Mouse (Mus musculus) embryonic facial prominence, embryonic 14.5 days (tissue): ENCODE results near the gene Tent5d. TPM values are rescaled to one million over a fixed set of nuclear protein-coding genes. Genes with fewer than 3 reads are reported as not detected.

Experiments
- ATAC-seq: fragments of 200-750 bp; cut with Nextera tagmentation; 2 replicates; pipeline ENCODE4 v1.8.0; 2017; ENCODE audit warnings: low read depth, moderate number of reproducible peaks, moderate TSS enrichment
- DNase-seq: peaks from one replicate; pipeline ENCODE4 v3.0.0-alpha.2; 2015; ENCODE audit warnings: low spot score
- H3K27ac ChIP-seq: fragments of 300-500 bp; sonication (generic); replicated peaks from 2 replicates; pipeline ENCODE4 v1.5.1; 2014; ENCODE audit warnings: low read depth, mild to moderate bottlenecking, low read length, moderate library complexity
- H3K27me3 ChIP-seq: fragments of 300-500 bp; sonication (generic); replicated peaks from 2 replicates; pipeline ENCODE4 v1.6.1; 2014; ENCODE audit warnings: low read length; ENCODE audit not compliant: control insufficient read depth, insufficient read depth
- H3K36me3 ChIP-seq: fragments of 300-500 bp; sonication (generic); 2 replicates; pipeline ENCODE4 v1.6.1; 2014; ENCODE audit warnings: low read length, mixed read lengths; ENCODE audit not compliant: control insufficient read depth, insufficient read depth
- H3K4me1 ChIP-seq: fragments of 300-500 bp; sonication (generic); 2 replicates; pipeline ENCODE4 v1.6.1; 2014; ENCODE audit warnings: antibody characterized with exemption, low read length; ENCODE audit not compliant: control insufficient read depth, insufficient read depth
- H3K4me2 ChIP-seq: fragments of 300-500 bp; sonication (generic); 2 replicates; pipeline ENCODE4 v1.6.1; 2014; ENCODE audit warnings: low read depth, mild to moderate bottlenecking, low read length, moderate library complexity, mixed read lengths
- H3K4me3 ChIP-seq: fragments of 300-500 bp; sonication (generic); 2 replicates; pipeline ENCODE4 v1.5.1; 2014; ENCODE audit warnings: low read depth, mild to moderate bottlenecking, low read length
- H3K9ac ChIP-seq: fragments of 300-500 bp; sonication (generic); 2 replicates; pipeline ENCODE4 v1.6.1; 2014; ENCODE audit warnings: low read depth, mild to moderate bottlenecking, low read length, moderate library complexity, mixed read lengths
- H3K9me3 ChIP-seq: fragments of 300-500 bp; sonication (generic); 2 replicates; pipeline ENCODE4 v1.6.1; 2016; ENCODE audit warnings: low read length; ENCODE audit not compliant: control insufficient read depth
- WGBS: fragments of 180-500 bp; shearing (Covaris S2); extraction: QIAGEN DNeasy Blood & Tissue Kit; methylation state at CpG from one replicate; pipeline ENCODE4 v1.1.7; 2014; 5-methylcytosine and 5-hydroxymethylcytosine counted together
- polyA plus RNA-seq: library from polyadenylated mRNA; unstranded; fragments of >200 nt; fragmentation: Nextera tagmentation; extraction: Ambion mirVana; gene quantifications from 2 replicates; pipeline ENCODE4 v1.2.1, GENCODE M21; 2014

Gene Tent5d
- polyA plus RNA-seq, 1 experiment from 2014 or later: not detected

DNA sequence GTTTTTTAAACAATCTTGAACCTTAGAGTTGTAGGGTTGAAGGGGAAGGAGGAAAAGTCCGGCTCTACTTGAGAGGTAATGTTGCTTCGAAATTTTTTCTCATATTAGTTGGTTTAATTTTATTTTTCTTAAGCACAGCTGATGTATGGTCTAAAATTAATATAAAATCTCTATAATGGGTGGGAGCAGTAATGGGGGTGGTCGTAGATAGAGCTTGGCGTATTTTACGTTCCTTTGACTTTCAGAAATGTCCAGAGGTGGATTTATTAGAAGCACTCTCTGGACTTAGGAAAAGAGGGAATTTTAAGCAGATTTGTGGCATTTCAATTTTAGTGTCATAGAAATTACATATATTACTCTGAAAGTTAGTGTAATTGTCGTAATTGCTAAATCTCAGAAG lies 24.3 kb downstream of the Tent5d start:
- WGBS: 81% methylated on average over 6 of the region's 6 CpGs
- H3K36me3 ChIP-seq: no peaks in the 10 kb centered on the region
- DNase-seq (no peak), ATAC-seq (no peak)
- H3K27me3 ChIP-seq: no peaks in the 10 kb centered on the region
- peak overlapping the region; percentile 58 for H3K4me3 ChIP-seq
- peak overlapping the region; percentile 58 for H3K4me2 ChIP-seq
- H3K27ac ChIP-seq: no peak overlapping the region
- H3K4me1 ChIP-seq: no peaks in the 10 kb centered on the region
- no peak overlapping the region for H3K9ac ChIP-seq
- no peaks in the 10 kb centered on the region for H3K9me3 ChIP-seq

DNA sequence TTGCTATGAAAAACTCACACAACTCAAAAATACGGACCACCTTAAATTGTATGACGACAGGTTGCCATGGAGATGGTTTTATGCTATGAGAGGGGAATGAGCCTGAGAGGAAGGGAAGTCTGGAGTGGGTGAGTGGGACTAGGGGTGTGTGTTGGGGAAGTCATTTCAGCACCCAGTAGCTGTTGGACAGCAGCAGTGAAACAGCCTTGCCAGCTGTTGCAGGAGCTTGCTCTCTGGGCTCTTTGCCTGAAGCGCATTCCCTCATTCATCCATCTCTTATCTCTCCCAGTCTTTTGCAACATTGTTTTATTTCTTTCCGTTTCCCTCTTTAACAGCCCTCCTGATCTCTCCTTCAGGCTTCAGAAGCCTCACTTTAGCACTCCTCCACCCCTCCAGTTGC lies 65.8 kb downstream of the Tent5d start:
- Histone ChIP-seq H3K4me2 (no peak overlapping the region), H3K27me3 (no peaks in the 10 kb centered on the region), H3K4me1 (no peaks in the 10 kb centered on the region), H3K9ac (no peak overlapping the region), H3K4me3 (no peak overlapping the region), H3K36me3 (no peaks in the 10 kb centered on the region), H3K9me3 (no peaks in the 10 kb centered on the region), H3K27ac (no peak overlapping the region)
- 24% methylated on average over 4 of the region's 4 CpGs for WGBS
- ATAC-seq (no peak), DNase-seq (peak; percentile 15)

Other genes with a start within 250 kb of the Tent5d start
- gene Tbx22, start 124.6 kb upstream of the Tent5d start, polyA plus RNA-seq: 2.6 and 5.3 TPM in 2 replicates
- gene 2610002M06Rik, start 23.7 kb downstream of the Tent5d start, polyA plus RNA-seq: 13.2 and 14.1 TPM in 2 replicates
- not detected in 2 replicates for gene Gm732, start 155.9 kb downstream of the Tent5d start, polyA plus RNA-seq